Mouse (Mus musculus) inflammation-experienced regulatory T-cells, adult 6 months (primary cell): ENCODE measurements around the gene Egfem1. TPM values are rescaled to one million over a fixed set of nuclear protein-coding genes. Genes with fewer than 3 reads are reported as not detected.

Source experiments
- ATAC-seq: one replicate; pipeline ENCODE4 v1.8.0; 2017
- polyA plus RNA-seq, 3 experiments: library from polyadenylated mRNA; unstranded; fragments of 100-300 nt; shearing (Covaris generic); gene quantifications; one replicate each; pipeline ENCODE4 v1.2.1; 2017

Gene Egfem1
- not detected for polyA plus RNA-seq

GRCm38 (mm10) chr3:29081952-29082295 lies at the start of gene Egfem1:
Egfem1 (plus strand) TSS chr3:29082023.
- ATAC-seq, result no peak

- no peak for ATAC-seq
Measured at GRCm38 (mm10) chr3:29033107-29033506, 48.7 kb upstream of the Egfem1 start.

- no peak for ATAC-seq
Measured at GRCm38 (mm10) chr3:29036146-29036545, 45.7 kb upstream of the Egfem1 start.

GRCm38 (mm10) chr3:29036620-29037019 lies 45.2 kb upstream of the Egfem1 start:
- ATAC-seq, result no peak

- ATAC-seq, result no peak
Measured at GRCm38 (mm10) chr3:29040064-29040463, 41.8 kb upstream of the Egfem1 start.

GRCm38 (mm10) chr3:29046281-29046680 lies 35.5 kb upstream of the Egfem1 start:
- ATAC-seq, result no peak

- ATAC-seq, result no peak
Measured at GRCm38 (mm10) chr3:29047273-29047932, 34.4 kb upstream of the Egfem1 start.

- ATAC-seq, result no peak
Measured at GRCm38 (mm10) chr3:29063156-29063555, 18.7 kb upstream of the Egfem1 start.

- ATAC-seq, result no peak
Measured at GRCm38 (mm10) chr3:29068428-29069098, 13.3 kb upstream of the Egfem1 start.

GRCm38 (mm10) chr3:29071315-29071714 lies 10.5 kb upstream of the Egfem1 start:
- ATAC-seq, result no peak

- ATAC-seq, result no peak
Measured at GRCm38 (mm10) chr3:29081517-29081916, 306 bp upstream of the Egfem1 start.

GRCm38 (mm10) chr3:29082296-29082995 lies 623 bp downstream of the Egfem1 start:
- no peak for ATAC-seq

GRCm38 (mm10) chr3:29082996-29083350 lies 1.1 kb downstream of the Egfem1 start:
- ATAC-seq, result no peak

GRCm38 (mm10) chr3:29098467-29098866 lies 16.6 kb downstream of the Egfem1 start:
- no peak for ATAC-seq

- no peak for ATAC-seq
Measured at GRCm38 (mm10) chr3:29106016-29106723, 24.3 kb downstream of the Egfem1 start.

- no peak for ATAC-seq
Measured at GRCm38 (mm10) chr3:29107134-29107533, 25.3 kb downstream of the Egfem1 start.

- ATAC-seq, result no peak
Measured at GRCm38 (mm10) chr3:29110321-29110720, 28.5 kb downstream of the Egfem1 start.

- ATAC-seq, result no peak
Measured at GRCm38 (mm10) chr3:29114517-29114916, 32.7 kb downstream of the Egfem1 start.

- ATAC-seq, result no peak
Measured at GRCm38 (mm10) chr3:29117379-29117778, 35.6 kb downstream of the Egfem1 start.

- ATAC-seq, result no peak
Measured at GRCm38 (mm10) chr3:29122556-29122955, 40.7 kb downstream of the Egfem1 start.

- no peak for ATAC-seq
Measured at GRCm38 (mm10) chr3:29132054-29132931, 50.5 kb downstream of the Egfem1 start.

GRCm38 (mm10) chr3:29134509-29134908 lies 52.7 kb downstream of the Egfem1 start:
- ATAC-seq, result no peak
